Mouse (Mus musculus): ENCODE data around the gene Nova1. TPM values are rescaled to one million over a fixed set of nuclear protein-coding genes. Genes with fewer than 3 reads are reported as not detected.

Nova1 gene
- polyA plus RNA-seq, 1 experiment: 43.0 TPM

DNA sequence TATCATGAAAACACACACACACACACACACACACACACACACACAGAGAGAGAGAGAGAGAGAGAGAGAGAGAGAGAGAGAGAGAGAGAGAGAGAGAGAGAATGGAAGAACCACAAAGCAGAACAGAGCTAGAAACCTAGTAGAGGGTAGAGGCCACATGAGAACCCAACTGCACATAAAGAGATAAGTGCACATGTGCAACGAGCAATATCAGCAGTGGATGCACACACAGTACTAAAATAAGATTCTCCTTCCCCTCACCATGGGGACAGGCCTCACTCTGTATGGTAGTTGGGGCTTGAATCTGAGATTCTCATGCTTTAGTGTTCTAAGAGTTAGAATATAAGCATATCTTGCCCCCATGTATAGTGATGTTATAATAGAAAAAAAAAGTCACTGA is 86.8 kb downstream of the Nova1 start:
- no peak for DNase-seq
- TF ChIP-seq POLR2A (IDR thresholded peaks at IDR 0.05; ENCODE audit: borderline replicate concordance, insufficient read depth, low read length): no peak
- no peak for TF ChIP-seq CTCF (IDR thresholded peaks at IDR 0.05; ENCODE audit: borderline replicate concordance, insufficient read depth, low read depth, low read length)
- Histone ChIP-seq H3K27ac (ENCODE audit: insufficient read depth, low read length) (no peak overlapping the region), H3K4me1 (ENCODE audit: control insufficient read depth, insufficient read depth, low read length) (peaks cover 7% of the 10 kb centered on the region; the same call in 1 of the 2 replicates), H3K4me3 (replicated peaks; ENCODE audit: insufficient read depth, low read depth, low read length) (no peak overlapping the region), H3K27me3 (ENCODE audit: control insufficient read depth, insufficient read depth, low read length) (no peaks in the 10 kb centered on the region)
- WGBS: 61% methylated on average over 1 of the region's 1 CpGs

GRCm38 (mm10) chr12:46721914-46722313 is 96.8 kb downstream of the Nova1 start:
- TF ChIP-seq CTCF (IDR thresholded peaks at IDR 0.05; ENCODE audit: borderline replicate concordance, insufficient read depth, low read depth, low read length): no peak
- no peak for TF ChIP-seq POLR2A (IDR thresholded peaks at IDR 0.05; ENCODE audit: borderline replicate concordance, insufficient read depth, low read length)
- WGBS: 5% methylated on average over 8 of the region's 8 CpGs
- DNase-seq: peak; percentile 70 to 89
- H3K4me3 ChIP-seq (replicated peaks; ENCODE audit: insufficient read depth, low read depth, low read length): peak overlapping the region; percentile 29
- peaks cover 9% of the 10 kb centered on the region; the same call in 1 of the 2 replicates for H3K4me1 ChIP-seq (ENCODE audit: control insufficient read depth, insufficient read depth, low read length)
- no peaks in the 10 kb centered on the region for H3K27me3 ChIP-seq (ENCODE audit: control insufficient read depth, insufficient read depth, low read length)
- H3K27ac ChIP-seq (ENCODE audit: insufficient read depth, low read length): peak overlapping the region; percentile 33; the same call in 1 of the 2 replicates

GRCm38 (mm10) chr12:46719076-46719475 is 99.7 kb downstream of the Nova1 start:
- WGBS: 86% methylated on average over 4 of the region's 4 CpGs
- TF ChIP-seq POLR2A (IDR thresholded peaks at IDR 0.05; ENCODE audit: borderline replicate concordance, insufficient read depth, low read length): no peak
- no peak for TF ChIP-seq CTCF (IDR thresholded peaks at IDR 0.05; ENCODE audit: borderline replicate concordance, insufficient read depth, low read depth, low read length)
- H3K4me3 ChIP-seq (replicated peaks; ENCODE audit: insufficient read depth, low read depth, low read length): no peak overlapping the region
- H3K27me3 ChIP-seq (ENCODE audit: control insufficient read depth, insufficient read depth, low read length): no peaks in the 10 kb centered on the region
- no peak for DNase-seq
- no peak overlapping the region for H3K27ac ChIP-seq (ENCODE audit: insufficient read depth, low read length)
- H3K4me1 ChIP-seq (ENCODE audit: control insufficient read depth, insufficient read depth, low read length): peaks cover 7% of the 10 kb centered on the region; the same call in 1 of the 2 replicates

DNA sequence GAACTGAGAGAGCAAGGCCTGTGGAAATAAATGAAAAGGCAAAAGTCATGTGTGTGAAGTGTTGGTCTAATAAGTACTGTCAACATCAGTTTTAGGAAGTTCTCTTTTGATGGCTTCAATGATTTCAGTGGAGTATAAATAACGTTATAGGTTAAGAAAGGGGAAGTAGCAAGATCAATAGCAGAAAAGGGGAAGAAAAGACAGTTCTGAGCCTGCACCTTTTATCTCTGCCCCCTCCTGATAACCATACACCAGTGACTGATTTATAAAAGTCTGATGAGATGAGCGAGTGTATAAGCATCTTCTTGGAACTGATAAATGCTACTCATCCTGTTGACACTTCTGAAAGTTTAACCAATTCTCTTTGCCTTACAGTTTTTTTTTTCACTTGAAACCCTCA is 108.6 kb downstream of the Nova1 start:
- WGBS: 95% methylated on average over 2 of the region's 2 CpGs

DNA sequence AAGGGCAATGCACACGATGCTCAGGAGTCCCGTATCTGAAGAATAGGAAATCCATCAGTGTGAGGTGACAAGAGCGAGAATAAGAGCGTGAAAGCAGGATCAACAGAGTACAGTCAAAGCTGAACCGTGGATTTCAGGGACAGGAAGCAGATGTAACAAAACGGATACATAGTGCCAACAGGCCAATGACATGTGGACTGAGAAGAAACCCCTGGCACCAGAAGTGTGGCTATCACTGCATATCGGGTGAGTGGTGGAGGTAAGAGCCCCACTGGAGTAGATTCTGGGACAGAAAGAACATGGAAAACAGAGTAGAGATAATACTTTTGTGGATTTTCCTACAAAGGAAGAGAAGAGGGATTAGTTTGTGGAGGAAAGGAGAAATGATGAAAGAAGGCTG is 109.3 kb downstream of the Nova1 start:
- DNase-seq: no peak
- WGBS: 91% methylated on average over 7 of the region's 7 CpGs
- H3K27me3 ChIP-seq (ENCODE audit: control insufficient read depth, insufficient read depth, low read length): no peaks in the 10 kb centered on the region
- no peaks in the 10 kb centered on the region for H3K4me1 ChIP-seq (ENCODE audit: control insufficient read depth, insufficient read depth, low read length)
- TF ChIP-seq POLR2A (IDR thresholded peaks at IDR 0.05; ENCODE audit: borderline replicate concordance, insufficient read depth, low read length) (no peak), CTCF (IDR thresholded peaks at IDR 0.05; ENCODE audit: borderline replicate concordance, insufficient read depth, low read depth, low read length) (no peak)
- H3K4me3 ChIP-seq (replicated peaks; ENCODE audit: insufficient read depth, low read depth, low read length): no peak overlapping the region
- no peak overlapping the region for H3K27ac ChIP-seq (ENCODE audit: insufficient read depth, low read length)

More for the DNA sequence above, 108.6 kb downstream of the Nova1 start:
- no peak for DNase-seq
- H3K4me1 ChIP-seq (ENCODE audit: control insufficient read depth, insufficient read depth, low read length): no peaks in the 10 kb centered on the region
- H3K4me3 ChIP-seq (replicated peaks; ENCODE audit: insufficient read depth, low read depth, low read length): no peak overlapping the region
- H3K27me3 ChIP-seq (ENCODE audit: control insufficient read depth, insufficient read depth, low read length): no peaks in the 10 kb centered on the region
- TF ChIP-seq CTCF (IDR thresholded peaks at IDR 0.05; ENCODE audit: borderline replicate concordance, insufficient read depth, low read depth, low read length) (no peak), POLR2A (IDR thresholded peaks at IDR 0.05; ENCODE audit: borderline replicate concordance, insufficient read depth, low read length) (no peak)
- H3K27ac ChIP-seq (ENCODE audit: insufficient read depth, low read length): no peak overlapping the region

GRCm38 (mm10) chr12:46700202-46700601 is 118.5 kb downstream of the Nova1 start:
- Histone ChIP-seq H3K4me1 (ENCODE audit: control insufficient read depth, insufficient read depth, low read length) (peaks cover 5% of the 10 kb centered on the region), H3K4me3 (replicated peaks; ENCODE audit: insufficient read depth, low read depth, low read length) (no peak overlapping the region), H3K27ac (ENCODE audit: insufficient read depth, low read length) (no peak overlapping the region), H3K27me3 (ENCODE audit: control insufficient read depth, insufficient read depth, low read length) (no peaks in the 10 kb centered on the region)
- TF ChIP-seq POLR2A (IDR thresholded peaks at IDR 0.05; ENCODE audit: borderline replicate concordance, insufficient read depth, low read length) (no peak), CTCF (IDR thresholded peaks at IDR 0.05; ENCODE audit: borderline replicate concordance, insufficient read depth, low read depth, low read length) (no peak)
- no peak for DNase-seq
- 54% methylated on average over 8 of the region's 8 CpGs for WGBS

DNA sequence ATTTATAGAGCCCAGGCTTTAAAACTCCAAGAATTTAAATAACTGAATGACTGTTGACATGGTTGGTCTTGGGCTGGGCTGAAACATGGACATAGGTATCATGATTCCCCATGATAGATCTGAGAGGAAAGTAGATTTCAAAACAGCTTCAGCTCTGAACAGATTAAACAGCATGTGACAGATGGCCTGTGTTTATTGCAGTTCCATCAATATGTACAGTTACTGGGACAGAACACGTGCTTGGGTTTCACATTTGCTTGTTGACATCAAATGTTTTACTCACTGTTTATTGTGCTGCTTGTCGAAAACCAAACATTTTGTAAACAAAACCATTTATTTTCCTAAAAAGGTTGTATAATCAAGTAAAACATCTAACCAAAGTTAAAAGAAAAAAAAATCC is 142.4 kb downstream of the Nova1 start:
- H3K4me1 ChIP-seq (ENCODE audit: control insufficient read depth, insufficient read depth, low read length): no peaks in the 10 kb centered on the region
- no peaks in the 10 kb centered on the region for H3K27me3 ChIP-seq (ENCODE audit: control insufficient read depth, insufficient read depth, low read length)
- no peak overlapping the region for H3K4me3 ChIP-seq (replicated peaks; ENCODE audit: insufficient read depth, low read depth, low read length)
- no peak for DNase-seq
- H3K27ac ChIP-seq (ENCODE audit: insufficient read depth, low read length): no peak overlapping the region
- TF ChIP-seq CTCF (IDR thresholded peaks at IDR 0.05; ENCODE audit: borderline replicate concordance, insufficient read depth, low read depth, low read length) (no peak), POLR2A (IDR thresholded peaks at IDR 0.05; ENCODE audit: borderline replicate concordance, insufficient read depth, low read length) (no peak)
- 52% methylated on average over 2 of the region's 2 CpGs for whole genome bisulfite sequencing

GRCm38 (mm10) chr12:46666706-46667105 is 152.0 kb downstream of the Nova1 start:
- WGBS: 6% methylated on average over 2 of the region's 2 CpGs
- TF ChIP-seq POLR2A (IDR thresholded peaks at IDR 0.05; ENCODE audit: borderline replicate concordance, insufficient read depth, low read length) (no peak), CTCF (IDR thresholded peaks at IDR 0.05; ENCODE audit: borderline replicate concordance, insufficient read depth, low read depth, low read length) (no peak)
- Histone ChIP-seq H3K27ac (ENCODE audit: insufficient read depth, low read length) (no peak overlapping the region), H3K4me3 (replicated peaks; ENCODE audit: insufficient read depth, low read depth, low read length) (no peak overlapping the region), H3K27me3 (ENCODE audit: control insufficient read depth, insufficient read depth, low read length) (no peaks in the 10 kb centered on the region), H3K4me1 (ENCODE audit: control insufficient read depth, insufficient read depth, low read length) (peaks cover 6% of the 10 kb centered on the region; the same call in 1 of the 2 replicates)
- peak; percentile 63 to 73 for DNase-seq
